Mouse (Mus musculus) left cerebral cortex, adult 6 months (tissue): ENCODE measurements around the gene Gm7298. TPM values are rescaled to one million over a fixed set of nuclear protein-coding genes. Genes with fewer than 3 reads are reported as not detected.

Experiments used
- long read RNA-seq, 2 experiments: library from polyadenylated mRNA; unstranded; transcript quantifications; one replicate each; pipeline ENCODE4 v2.0.0; 2019 to 2020
- polyA plus RNA-seq: library from polyadenylated mRNA; unstranded; fragments of <200 nt; fragmentation: Nextera tagmentation; gene quantifications from 2 replicates; pipeline ENCODE4 v1.2.3, GENCODE M21; 2021

The Gm7298 gene
- polyA plus RNA-seq: not detected in 2 replicates
- long read RNA-seq, experiment 1: 0 reads
- long read RNA-seq, experiment 2: 0 reads

GRCm38 (mm10) chr6:121732632-121733031 is at the start of gene Gm7298:
TSS of gene Gm7298 (plus strand) at chr6:121732932.

GRCm38 (mm10) chr6:121838271-121838670 is 105.5 kb downstream of the Gm7298 start, which contains the start of gene Mug1:
TSS of gene Mug1 (plus strand) at chr6:121838541.

Other genes starting within 250 kb of the Gm7298 start
- gene A2m, start 97.6 kb upstream of the Gm7298 start, polyA plus RNA-seq: 0.26 and 0.60 TPM in 2 replicates
- gene Mug1, start 105.6 kb downstream of the Gm7298 start, polyA plus RNA-seq: not detected in 2 replicates